Comparison of ENCODE assay signal across 11 mouse cellular contexts in genomic region chr2:68957831-68958230, GRCm38 (mm10).
DNase-seq lines count a peak whose midpoint lies in the region; ATAC-seq and TF ChIP-seq lines count a peak whose summit lies in the region.
"Had no signal": no experiment of that assay in that cellular context is flagged by ENCODE, and none has a peak within 500 bp of the region (broad histone marks: within the 10 kb centered on the region; RNA-seq: fewer than 3 reads in every experiment).

No protein-coding gene starts in this region.

- TF ChIP-seq CTCF in thymus, adult 2 months (IDR thresholded peaks at IDR 0.05; ENCODE audit: borderline replicate concordance, control insufficient read depth, extremely low read depth, insufficient read depth, low read length, poor library complexity), result no peak

- no peak overlapping the region for H3K9ac ChIP-seq in hindbrain, embryonic 16.5 days (ENCODE audit: low read depth, low read length)
- H3K9ac ChIP-seq: kidney, embryonic 15.5 days had no signal

- H3K4me1 ChIP-seq in hindbrain, embryonic 16.5 days (ENCODE audit: control insufficient read depth, insufficient read depth, low read depth, low read length), result no peaks in the 10 kb centered on the region; the same call in 1 of the 2 replicates
- no peaks in the 10 kb centered on the region for H3K4me1 ChIP-seq in hindbrain, embryonic 10.5 days (replicated peaks)
- peaks cover 33% of the 10 kb centered on the region for H3K4me1 ChIP-seq in thymus, adult 2 months (replicated peaks; ENCODE audit: control insufficient read depth, insufficient read depth, low read length)

- 61% methylated on average over 7 of the region's 7 CpGs for WGBS in hindbrain, embryonic 16.5 days
- 75% methylated on average over 7 of the region's 7 CpGs for WGBS in hindbrain, embryonic 10.5 days
- 16% methylated on average over 7 of the region's 7 CpGs for WGBS in thymus, adult 2 months

- no peaks in the 10 kb centered on the region for H3K36me3 ChIP-seq in hindbrain, embryonic 16.5 days (ENCODE audit: control insufficient read depth, insufficient read depth, low read length)
- no peaks in the 10 kb centered on the region for H3K36me3 ChIP-seq in hindbrain, embryonic 10.5 days
- no peaks in the 10 kb centered on the region for H3K36me3 ChIP-seq in thymus, adult 2 months (ENCODE audit: control insufficient read depth, insufficient read depth, low read length)
- H3K36me3 ChIP-seq: heart, embryonic 10.5 days; kidney, embryonic 15.5 days had no signal

- H3K27ac ChIP-seq in hindbrain, embryonic 16.5 days (ENCODE audit: low read depth, low read length), result no peak overlapping the region
- no peak overlapping the region for H3K27ac ChIP-seq in hindbrain, embryonic 10.5 days
- peak overlapping the region; percentile 62 for H3K27ac ChIP-seq in thymus, adult 2 months (ENCODE audit: control insufficient read depth, insufficient read depth, low read length)
- H3K27ac ChIP-seq: heart, embryonic 10.5 days; kidney, embryonic 15.5 days had no signal

- H3K4me2 ChIP-seq in hindbrain, embryonic 16.5 days (ENCODE audit: low read length), result no peak overlapping the region
- H3K4me2 ChIP-seq: kidney, embryonic 15.5 days had no signal

- no peaks in the 10 kb centered on the region for H3K9me3 ChIP-seq in hindbrain, embryonic 16.5 days (ENCODE audit: control insufficient read depth, low read length)
- no peaks in the 10 kb centered on the region for H3K9me3 ChIP-seq in hindbrain, embryonic 10.5 days
- H3K9me3 ChIP-seq: heart, embryonic 10.5 days; kidney, embryonic 15.5 days had no signal

- no peaks in the 10 kb centered on the region for H3K27me3 ChIP-seq in hindbrain, embryonic 16.5 days (replicated peaks; ENCODE audit: control insufficient read depth, insufficient read depth, low read length)
- no peaks in the 10 kb centered on the region for H3K27me3 ChIP-seq in hindbrain, embryonic 10.5 days (ENCODE audit: insufficient read depth, poor library complexity, severe bottlenecking)
- no peaks in the 10 kb centered on the region for H3K27me3 ChIP-seq in thymus, adult 2 months (ENCODE audit: control insufficient read depth, insufficient read depth, low read length)
- H3K27me3 ChIP-seq: kidney, embryonic 15.5 days had no signal

- no peak overlapping the region for H3K4me3 ChIP-seq in hindbrain, embryonic 16.5 days (ENCODE audit: low read length)
- H3K4me3 ChIP-seq in hindbrain, embryonic 10.5 days, result no peak overlapping the region
- H3K4me3 ChIP-seq in thymus, adult 2 months (ENCODE audit: control insufficient read depth, insufficient read depth, low read length), result no peak overlapping the region
- H3K4me3 ChIP-seq: heart, embryonic 10.5 days; kidney, embryonic 15.5 days; myocyte had no signal

- DNase-seq in hindbrain, embryonic 10.5 days (ENCODE audit: low spot score), result no peak
- peak; percentile 31 for DNase-seq in cerebellum, adult 11 months
- peak; percentile 58 for DNase-seq in cerebellum, adult 9-11 months
- DNase-seq in thymus, adult 2 months, result peak; percentile 39
- DNase-seq in ovary, postnatal 10 days (ENCODE audit: low spot score), result no peak
- DNase-seq in gastrocnemius, postnatal 10 days, result no peak
- DNase-seq: adrenal gland, adult 8-10 months had no signal

- ATAC-seq in hindbrain, embryonic 16.5 days, result peak; percentile 32; the same call in 1 of the 2 replicates

- TF ChIP-seq POLR2A in thymus, adult 2 months (IDR thresholded peaks at IDR 0.05; ENCODE audit: control insufficient read depth, extremely low read depth, insufficient read depth, low read length, poor library complexity), result no peak

Comparison
In these comparisons a context has a peak if more than half of its experiments do, and no peak if none do; other contexts are left out.
1. DNase-seq: peak in cerebellum, adult 11 months (single experiment), cerebellum, adult 9-11 months (single experiment) and thymus, adult 2 months (single experiment); none in hindbrain, embryonic 10.5 days (single experiment), ovary, postnatal 10 days (single experiment) and gastrocnemius, postnatal 10 days (single experiment).